Mouse (Mus musculus) testis, adult 2 months (tissue): Measurements from ENCODE around the gene Prss23.

Experiments used
- CTCF ChIP-seq: fragments of 200-500 bp; IDR thresholded peaks from 2 replicates; pipeline ENCODE4 v1.5.1; 2012; ENCODE audit warnings: low read depth, mild to moderate bottlenecking, inconsistent platforms, low read length, moderate library complexity; ENCODE audit not compliant: control insufficient read depth, insufficient read depth, insufficient replicate concordance
- POLR2A ChIP-seq: fragments of 200-500 bp; IDR thresholded peaks from 2 replicates; pipeline ENCODE4 v1.6.1; 2012; ENCODE audit warnings: low read depth, mild to moderate bottlenecking, inconsistent platforms, low read length, moderate library complexity; ENCODE audit not compliant: control insufficient read depth

DNA sequence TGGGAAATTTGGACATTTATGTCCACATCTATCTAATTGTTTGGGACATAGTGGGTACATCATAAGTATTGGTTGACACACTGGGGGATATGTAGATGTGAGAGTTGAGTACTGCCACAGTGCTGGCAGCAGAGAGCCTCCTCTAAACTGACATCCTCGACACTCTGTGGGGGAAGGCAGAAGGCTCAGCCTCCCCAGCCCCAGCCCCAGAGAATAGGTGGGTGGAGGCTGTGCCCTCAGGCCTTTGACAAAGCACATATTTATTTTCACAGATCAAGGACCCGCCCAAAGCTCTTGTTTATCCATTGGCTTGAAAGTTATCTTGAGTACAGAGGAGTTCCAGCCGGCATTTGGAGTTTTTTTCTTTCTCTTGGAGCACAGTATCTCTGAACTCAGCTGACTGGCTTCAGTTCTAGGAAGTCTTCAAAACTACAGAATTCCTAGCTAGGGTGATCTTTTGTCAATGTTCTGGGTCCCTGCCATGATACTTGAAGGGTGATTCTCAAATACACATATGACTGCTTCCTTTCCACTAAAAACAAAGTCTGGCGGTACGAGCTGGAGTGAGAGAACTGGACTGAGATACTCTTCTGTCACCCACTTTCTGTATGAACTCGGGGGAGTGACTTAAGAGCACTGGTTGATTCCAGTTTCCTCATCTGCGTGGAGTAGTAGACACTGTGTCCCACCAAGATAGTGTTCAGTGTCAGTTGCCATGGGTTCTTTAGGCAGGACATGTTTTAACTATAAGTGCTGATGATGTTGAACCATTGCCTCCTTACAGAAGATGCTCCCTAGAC, 43.0 kb downstream of the Prss23 start:
- TF ChIP-seq CTCF, result no peak
- TF ChIP-seq POLR2A, result no peak
